Mouse (Mus musculus): ENCODE measurements around the gene Rnf17. TPM values are rescaled to one million over a fixed set of nuclear protein-coding genes. Genes with fewer than 3 reads are reported as not detected.

Rnf17 gene
- polyA plus RNA-seq, 1 experiment from 2014 or later = 1.2 TPM

Other genes starting within 250 kb of the Rnf17 start
- not detected in 2 replicates for gene Gzmg, start 243.0 kb upstream of the Rnf17 start, polyA plus RNA-seq (2015; fragmentation: Nextera tagmentation; extraction: Ambion mirVana)
- gene Gzmn, start 228.0 kb upstream of the Rnf17 start, polyA plus RNA-seq (2015; fragmentation: Nextera tagmentation; extraction: Ambion mirVana) = not detected in 2 replicates
- gene Gzmf, start 191.2 kb upstream of the Rnf17 start, polyA plus RNA-seq (2015; fragmentation: Nextera tagmentation; extraction: Ambion mirVana) = not detected in 2 replicates
- gene Gzmc, start 167.9 kb upstream of the Rnf17 start, polyA plus RNA-seq (2015; fragmentation: Nextera tagmentation; extraction: Ambion mirVana) = not detected in 2 replicates
- 0.11 TPM in 1 of 2 replicates, not detected in the other for gene Gzmb, start 140.3 kb upstream of the Rnf17 start, polyA plus RNA-seq (2015; fragmentation: Nextera tagmentation; extraction: Ambion mirVana)
- gene Atp12a, start 37.5 kb upstream of the Rnf17 start, polyA plus RNA-seq (2015; fragmentation: Nextera tagmentation; extraction: Ambion mirVana) = 2.8 and 2.9 TPM in 2 replicates
- 9.5 and 13.1 TPM in 2 replicates for gene Cenpj, start 172.8 kb downstream of the Rnf17 start, polyA plus RNA-seq (2015; fragmentation: Nextera tagmentation; extraction: Ambion mirVana)
- gene Parp4, start 173.0 kb downstream of the Rnf17 start, polyA plus RNA-seq (2015; fragmentation: Nextera tagmentation; extraction: Ambion mirVana) = 4.0 and 6.3 TPM in 2 replicates